Mouse (Mus musculus): ENCODE results near the gene Cyp4f18.
"Not testable (repeated sequence)": the region's sequence is repeated elsewhere in the genome, so short reads cannot be mapped to it uniquely, and the experiment has no call there.

Cyp4f18 gene

DNA sequence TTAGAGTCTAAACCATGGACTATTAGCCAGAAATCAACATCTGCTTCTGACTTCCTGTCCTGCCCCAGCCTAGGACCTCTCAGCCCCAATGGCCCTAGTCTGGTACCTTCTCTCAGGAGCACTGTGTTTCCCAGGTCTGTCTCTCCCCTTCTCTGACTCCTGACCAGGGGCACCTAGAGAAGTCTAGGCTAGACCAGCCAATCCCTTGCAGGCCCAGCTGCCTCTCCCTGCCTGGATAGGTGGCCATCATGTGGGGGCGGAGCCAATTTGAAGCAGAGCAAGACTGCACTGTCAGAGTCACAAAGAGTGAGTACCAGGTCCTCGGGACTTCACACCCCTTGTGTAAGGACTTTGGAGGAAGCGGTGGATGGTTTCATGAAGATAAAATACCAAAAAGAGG, at the start of gene Cyp4f18:
Gene Cyp4f18 (minus strand): TSS at position 154 of the 400 bp plus-strand sequence.
- DNase-seq (ENCODE audit: low read depth), result no peak

DNA sequence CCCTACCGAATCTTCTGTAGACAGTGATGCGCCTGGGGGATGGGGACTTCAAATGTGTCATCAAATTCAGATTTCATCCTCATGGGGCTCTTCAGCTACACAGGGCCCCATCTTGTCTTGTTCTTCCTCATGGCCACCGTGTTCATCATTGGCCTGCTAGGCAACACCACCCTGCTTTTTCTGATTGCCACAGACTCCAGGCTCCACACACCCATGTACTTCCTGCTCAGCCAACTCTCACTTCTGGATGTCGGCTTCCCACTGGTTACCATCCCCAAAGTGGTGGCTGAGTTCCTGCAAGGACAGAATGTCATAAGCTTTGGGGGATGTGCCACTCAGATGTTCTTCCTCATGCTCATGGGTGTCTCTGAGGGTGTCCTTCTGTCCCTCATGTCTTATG, 48.2 kb upstream of the Cyp4f18 start:
- DNase-seq (ENCODE audit: low read depth), result not testable (repeated sequence)

DNA sequence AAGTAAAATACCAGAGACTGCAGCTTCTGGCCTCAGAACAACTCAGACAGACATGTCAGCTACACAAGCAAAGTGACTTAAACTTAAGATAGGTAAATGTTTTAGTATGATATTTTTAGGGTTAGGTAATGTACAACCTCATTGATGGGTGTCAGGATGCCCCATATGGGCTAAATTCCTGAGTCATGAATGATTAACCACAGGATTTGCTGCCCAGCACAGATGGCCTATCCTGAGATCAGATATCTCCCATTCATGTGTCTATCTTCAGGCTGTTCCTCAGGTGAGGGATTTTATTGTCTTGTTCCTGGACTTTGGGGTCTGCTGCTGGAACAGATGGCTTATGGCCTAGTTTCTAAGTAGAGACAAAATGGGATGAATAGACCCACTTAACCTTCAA, 45.2 kb upstream of the Cyp4f18 start:
- DNase-seq (ENCODE audit: low read depth), result not testable (repeated sequence)

DNA sequence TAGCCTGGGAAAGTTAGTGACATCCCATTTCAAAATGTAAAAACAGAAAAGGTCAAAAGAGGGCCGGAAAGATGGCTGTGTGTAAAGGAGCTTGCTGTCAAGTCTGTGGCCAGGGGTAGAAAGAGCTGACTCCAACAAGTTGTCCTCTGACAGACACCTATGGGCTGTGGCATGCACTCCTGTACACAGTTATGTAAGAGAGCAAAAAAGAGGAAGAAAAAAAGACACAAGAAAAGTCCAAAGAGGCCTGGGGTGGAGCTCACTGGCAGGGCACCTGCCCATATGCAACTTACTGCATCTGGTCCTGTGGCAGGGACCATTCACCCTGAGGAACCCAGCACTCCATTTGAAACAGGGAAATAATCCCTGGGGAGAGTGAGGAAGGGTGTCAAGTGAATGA, 33.1 kb upstream of the Cyp4f18 start:
- DNase-seq (ENCODE audit: low read depth), result no peak

DNA sequence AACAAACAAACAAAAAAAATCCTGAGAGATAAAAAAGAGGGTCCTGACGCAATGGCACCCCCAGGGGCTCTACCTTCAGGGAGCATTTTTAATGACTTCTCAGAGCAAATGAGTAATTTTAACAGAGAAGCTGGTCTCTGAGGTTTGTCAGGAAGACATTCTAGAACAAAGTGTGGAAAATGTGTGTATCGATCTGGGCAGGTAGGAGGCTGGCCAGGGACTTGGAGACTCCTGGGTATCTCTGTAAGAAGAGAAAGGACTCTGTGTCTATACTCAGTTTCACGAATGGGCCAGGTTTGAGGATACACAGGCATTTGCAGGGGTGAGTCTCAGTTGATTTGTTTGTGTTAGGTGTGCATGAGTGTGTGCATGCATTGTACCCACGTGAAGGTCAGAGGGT, 31.5 kb upstream of the Cyp4f18 start, which contains the start of gene Olfr372:
Gene Olfr372 (plus strand): TSS at position 301 of the 400 bp plus-strand sequence.
- not testable (repeated sequence) for DNase-seq (ENCODE audit: low read depth)

DNA sequence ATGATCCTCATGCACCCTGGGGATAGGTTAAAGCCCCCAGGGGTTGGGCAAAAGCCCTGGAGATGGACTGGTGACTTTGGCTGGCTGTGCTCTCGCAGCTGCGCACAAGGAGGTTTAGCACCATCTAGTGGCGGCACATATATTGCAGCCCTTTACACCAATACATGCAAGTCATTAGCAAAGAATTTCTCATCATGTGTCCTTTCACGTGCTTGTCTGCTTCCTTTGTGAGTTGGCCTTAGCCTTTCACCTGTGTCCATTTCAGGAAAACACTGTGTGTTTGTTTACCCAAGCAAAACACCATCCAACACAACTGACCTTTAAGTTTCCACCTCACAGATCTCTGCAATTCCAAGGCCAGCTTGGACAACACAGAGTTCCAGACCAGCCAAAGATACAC, 23.5 kb upstream of the Cyp4f18 start:
- not testable (repeated sequence) for DNase-seq (ENCODE audit: low read depth)

DNA sequence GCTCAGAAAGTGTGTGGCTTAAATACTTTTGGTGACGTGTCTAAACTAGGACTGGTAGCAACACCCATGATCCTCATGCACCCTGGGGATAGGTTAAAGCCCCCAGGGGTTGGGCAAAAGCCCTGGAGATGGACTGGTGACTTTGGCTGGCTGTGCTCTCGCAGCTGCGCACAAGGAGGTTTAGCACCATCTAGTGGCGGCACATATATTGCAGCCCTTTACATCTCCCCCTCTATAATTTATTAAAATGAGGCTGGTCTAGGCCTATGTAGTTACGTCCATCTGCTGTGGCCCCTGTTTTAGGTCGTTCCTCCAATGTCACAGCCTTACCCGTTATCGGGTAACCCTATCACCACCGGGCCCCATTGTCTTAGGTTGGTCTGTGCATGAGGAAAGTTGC, 15.5 kb upstream of the Cyp4f18 start:
- DNase-seq (ENCODE audit: low read depth), result not testable (repeated sequence)

DNA sequence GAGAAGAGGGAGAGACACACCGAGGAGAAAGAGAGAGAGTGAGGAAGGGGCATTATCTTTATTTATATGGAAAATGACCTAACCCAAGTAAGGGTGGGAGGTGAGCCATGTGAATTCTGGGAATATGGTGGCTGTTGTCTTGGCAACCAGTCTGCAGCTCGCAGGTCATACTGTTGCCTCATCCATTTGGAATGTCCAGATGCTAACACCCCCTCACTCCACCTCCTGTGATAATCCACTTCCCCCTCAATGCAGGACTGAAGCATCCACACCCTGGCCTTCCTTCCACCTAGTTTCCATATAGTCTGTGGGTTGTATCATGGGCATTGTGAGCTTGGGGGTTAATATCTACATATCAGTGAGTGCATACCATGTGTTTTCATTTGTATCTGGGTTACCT, 10.4 kb upstream of the Cyp4f18 start:
- no peak for DNase-seq (ENCODE audit: low read depth)

DNA sequence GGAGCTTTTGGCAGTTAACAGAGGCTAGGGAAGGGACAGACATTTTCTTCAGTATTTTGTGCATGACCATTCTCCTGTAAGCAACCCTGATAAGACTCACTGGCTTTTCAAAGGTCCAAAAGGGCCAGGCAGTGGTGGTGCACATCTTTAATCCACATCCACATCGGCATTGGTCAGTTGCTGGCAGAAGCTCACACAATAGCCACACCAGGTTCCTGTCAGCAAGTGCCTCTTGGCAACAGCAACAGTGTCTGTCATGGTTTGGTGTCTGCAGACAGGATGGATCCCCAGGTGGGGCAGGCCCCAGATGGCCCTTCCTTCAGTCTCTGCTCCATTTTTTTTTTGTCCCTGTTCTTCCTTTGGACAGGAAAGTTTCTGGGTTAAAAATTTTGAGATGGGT, 9.6 kb upstream of the Cyp4f18 start:
- DNase-seq (ENCODE audit: low read depth), result not testable (repeated sequence)

DNA sequence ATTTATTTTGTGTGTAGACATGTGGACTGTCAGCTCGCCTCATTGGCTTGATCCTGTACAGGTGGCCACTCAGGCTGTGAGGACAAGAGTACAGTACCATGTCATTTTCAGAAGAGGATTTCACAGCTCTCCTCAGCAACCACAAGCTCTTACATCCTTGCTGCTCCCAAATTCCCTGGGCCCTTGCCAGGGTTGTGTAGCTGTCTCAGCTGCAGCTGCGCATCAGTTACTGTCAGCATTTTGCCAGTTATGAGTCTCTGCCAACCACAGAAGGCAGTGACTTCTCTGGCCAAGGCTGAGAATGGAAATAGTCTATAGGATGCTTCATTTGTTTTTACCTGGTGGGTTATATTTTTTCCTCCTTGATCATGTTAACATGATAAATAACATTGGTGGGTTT, 8.7 kb upstream of the Cyp4f18 start:
- no peak for DNase-seq (ENCODE audit: low read depth)

DNA sequence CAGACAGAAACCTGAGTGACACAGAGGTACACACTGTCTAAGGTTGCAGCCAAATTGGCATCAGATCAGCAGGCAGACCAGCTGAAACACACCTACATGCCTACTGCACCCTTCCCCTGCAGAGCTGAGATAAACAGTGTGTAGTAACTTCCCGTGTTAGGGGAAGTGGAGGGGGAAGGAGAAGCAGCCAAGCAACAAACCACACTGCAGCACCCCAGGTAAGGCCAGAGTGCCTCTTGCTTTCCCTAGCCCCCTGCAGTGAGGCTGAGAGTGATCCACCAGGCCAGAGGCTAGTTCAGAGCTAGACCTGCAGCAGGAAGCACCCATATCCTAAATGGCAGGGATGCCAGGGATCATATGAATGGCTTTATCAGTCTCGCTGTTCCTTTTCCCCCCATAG, 7.9 kb upstream of the Cyp4f18 start:
- not testable (repeated sequence) for DNase-seq (ENCODE audit: low read depth)

DNA sequence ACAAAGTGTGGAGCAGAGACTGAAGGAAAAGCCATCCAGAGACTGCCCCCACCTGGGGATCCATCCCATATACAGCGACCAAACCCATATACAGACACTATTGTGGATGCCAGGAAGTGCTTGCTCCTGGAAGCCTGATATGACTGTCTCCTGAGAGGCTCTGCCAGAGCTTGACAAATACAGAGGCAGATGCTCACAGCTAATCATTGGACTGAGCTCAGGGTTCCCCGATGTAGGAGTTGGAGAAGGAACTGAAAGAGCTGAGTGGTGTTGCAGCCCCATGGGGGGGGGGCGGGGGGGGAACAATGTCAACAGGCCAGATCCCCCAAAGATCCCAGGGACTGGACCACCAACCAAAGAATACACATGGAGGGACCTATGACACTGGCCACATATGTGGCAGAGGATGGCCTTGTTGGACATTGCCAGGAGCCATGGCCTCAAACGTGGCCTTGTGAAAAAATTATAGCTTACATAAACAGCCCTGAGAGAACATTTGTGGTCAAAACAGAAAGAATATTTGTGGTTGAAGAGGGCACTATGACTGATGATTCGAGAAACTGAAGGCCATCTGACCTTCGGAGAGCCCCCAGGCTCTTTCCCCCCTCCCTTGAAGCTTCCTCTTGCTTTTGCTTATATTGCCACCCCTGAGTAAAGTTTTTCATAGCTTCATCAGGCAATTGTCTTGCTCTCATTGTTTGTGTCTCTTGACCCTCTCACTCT, 4.2 kb upstream of the Cyp4f18 start:
- DNase-seq (ENCODE audit: low read depth), result not testable (repeated sequence)

DNA sequence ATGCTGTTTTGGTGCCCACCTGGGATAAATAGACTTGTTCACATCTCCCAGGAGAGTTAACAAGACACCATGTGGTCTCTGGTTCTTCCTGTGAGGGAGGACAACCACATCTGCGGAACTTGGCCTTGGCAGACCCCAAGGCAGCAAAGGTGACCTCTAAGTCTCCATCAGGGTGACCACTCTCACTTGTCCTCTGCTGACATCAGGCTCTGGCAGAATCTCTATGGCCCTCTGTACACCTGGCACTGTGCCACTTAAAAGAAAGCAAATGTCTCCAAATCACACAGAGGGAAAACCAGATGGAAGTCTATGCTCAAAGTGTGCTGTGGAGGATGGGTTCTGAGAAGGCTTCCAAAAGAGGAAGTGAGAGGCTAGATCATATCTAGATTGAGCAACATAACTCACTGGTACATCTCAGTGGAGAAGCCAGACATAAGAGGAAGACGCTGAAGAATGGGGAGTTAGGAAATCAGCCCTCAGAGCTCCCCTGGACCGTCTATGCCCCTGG, 1.2 kb downstream of the Cyp4f18 start:
- no peak for DNase-seq (ENCODE audit: low read depth)

DNA sequence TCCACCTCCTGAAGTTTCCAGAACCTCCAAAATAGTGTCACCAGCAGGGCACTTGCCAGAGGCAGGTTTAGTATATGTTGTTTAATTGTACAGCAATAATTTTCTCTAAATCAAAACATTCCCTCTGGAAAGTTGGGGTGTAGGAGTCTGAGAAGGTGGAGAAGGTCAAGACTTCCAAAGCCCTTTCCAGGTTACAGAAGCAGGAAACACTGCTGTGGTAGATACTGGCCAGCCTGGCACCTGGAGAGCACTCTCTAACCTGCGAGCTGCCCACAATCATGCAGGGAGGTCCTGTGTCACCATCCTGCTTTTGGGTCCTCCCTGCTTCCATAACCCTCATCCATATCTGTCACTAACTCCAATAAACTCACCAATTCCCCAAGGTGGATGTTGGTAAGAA, 2.7 kb downstream of the Cyp4f18 start:
- no peak for DNase-seq (ENCODE audit: low read depth)

DNA sequence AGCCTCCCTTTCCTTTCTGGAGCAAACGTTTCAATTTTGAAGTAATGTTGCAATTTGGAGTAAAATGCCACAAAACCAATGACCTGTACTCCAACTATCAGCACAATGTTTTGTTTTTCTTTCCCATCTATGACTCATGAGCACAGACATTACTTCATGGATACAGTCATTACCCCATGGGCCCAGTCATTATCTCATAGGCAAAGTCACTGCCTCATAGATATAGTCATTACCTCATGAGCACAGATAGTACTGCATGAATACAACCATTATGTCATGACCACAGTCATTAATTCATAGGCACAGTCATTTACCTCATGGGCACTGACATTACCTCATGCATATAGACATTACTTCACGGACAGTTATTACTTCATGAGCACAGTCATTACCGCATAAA, 3.5 kb downstream of the Cyp4f18 start:
- DNase-seq (ENCODE audit: low read depth), result peak; percentile 9

DNA sequence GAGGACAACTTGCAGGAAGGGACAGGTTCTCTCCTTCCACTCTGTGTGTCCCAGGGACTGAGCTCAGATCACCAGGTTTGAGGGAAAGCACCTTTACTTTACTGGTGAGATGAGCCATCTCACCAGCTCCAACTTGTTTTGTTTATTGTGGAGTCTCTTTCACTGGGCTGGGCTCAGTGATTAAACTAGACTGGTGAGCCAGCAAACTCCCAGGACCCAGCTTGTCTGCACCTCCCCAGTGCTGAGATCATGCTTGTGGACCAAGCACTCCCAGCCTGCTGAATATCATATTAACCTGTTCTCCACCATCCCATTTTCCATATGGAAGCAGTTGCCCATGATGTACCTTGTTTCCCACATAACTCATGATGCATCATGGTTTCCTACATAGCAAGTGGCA, 6.5 kb downstream of the Cyp4f18 start:
- no peak for DNase-seq (ENCODE audit: low read depth)

DNA sequence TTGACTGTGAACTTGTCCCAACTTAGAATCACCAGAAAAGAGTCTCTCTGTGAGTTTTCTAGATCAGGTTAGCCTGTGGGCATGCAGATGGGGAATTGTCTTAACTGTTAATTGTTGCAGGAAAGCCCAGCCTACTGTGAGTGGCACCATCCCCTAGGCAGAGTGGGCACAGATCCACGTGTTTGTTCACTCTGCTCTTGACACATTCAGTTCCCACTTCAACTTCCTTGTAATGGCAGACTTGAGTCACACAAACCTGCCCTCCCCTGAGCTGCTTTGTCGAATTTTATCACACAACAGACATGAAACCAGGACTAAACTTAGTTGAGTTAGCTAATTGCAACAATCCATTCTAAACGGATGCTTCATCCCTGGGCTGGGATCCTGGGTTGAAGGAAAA, 9.2 kb downstream of the Cyp4f18 start:
- DNase-seq (ENCODE audit: low read depth), result no peak

DNA sequence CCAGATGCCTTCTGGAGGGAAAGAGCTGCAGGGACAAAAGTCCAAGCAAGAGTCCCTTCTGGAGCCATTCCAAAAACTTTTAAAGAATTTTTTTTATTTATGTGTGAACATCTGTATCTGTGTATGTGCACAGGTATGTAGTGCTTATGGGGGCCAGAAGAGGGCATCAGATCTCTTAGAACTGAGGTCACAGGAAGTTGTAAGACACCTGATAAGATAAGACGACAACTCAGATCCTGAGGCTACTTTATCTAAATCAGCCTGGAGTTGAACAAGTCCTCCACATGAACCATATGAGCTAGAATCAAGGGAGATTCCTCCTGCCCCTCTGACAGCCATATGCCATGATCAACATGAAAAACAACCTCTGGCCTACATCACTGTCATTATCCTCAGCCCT, 10.0 kb downstream of the Cyp4f18 start:
- DNase-seq (ENCODE audit: low read depth), result no peak

DNA sequence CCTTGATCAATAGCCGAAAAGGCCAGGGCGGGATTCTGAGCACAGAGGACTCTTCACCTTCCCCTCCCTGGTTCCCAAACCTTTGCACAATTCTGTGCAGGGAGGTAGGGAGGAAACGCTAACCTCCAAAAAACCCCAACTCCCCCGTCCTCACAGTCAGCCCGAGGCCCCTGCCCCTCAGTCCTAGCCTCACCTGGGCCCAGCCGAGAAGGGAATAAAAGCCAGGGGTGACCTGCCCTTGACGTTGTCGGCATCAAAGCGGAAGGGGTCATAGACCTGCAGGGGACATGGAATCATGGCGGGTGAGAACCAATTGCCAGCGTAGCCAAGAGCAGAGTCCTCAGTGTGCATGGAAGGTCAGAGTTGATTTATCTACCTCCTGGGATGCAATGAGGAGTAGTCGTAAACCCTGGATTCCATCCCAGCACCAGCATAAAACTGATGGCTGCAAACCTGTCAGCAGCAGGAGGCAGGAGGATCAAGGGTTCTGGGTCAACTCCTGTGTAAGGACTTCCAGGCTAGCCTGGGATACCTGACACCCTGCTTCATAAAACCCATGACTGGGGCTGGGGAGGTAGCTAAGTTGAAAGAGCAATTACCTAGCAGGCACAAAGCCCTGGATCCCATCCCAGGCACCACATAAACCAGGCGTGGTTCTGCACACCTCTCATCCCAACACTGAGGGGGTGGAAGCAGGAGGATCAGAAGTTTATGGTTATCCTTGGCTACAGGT, 20.4 kb downstream of the Cyp4f18 start:
- no peak for DNase-seq (ENCODE audit: low read depth)

DNA sequence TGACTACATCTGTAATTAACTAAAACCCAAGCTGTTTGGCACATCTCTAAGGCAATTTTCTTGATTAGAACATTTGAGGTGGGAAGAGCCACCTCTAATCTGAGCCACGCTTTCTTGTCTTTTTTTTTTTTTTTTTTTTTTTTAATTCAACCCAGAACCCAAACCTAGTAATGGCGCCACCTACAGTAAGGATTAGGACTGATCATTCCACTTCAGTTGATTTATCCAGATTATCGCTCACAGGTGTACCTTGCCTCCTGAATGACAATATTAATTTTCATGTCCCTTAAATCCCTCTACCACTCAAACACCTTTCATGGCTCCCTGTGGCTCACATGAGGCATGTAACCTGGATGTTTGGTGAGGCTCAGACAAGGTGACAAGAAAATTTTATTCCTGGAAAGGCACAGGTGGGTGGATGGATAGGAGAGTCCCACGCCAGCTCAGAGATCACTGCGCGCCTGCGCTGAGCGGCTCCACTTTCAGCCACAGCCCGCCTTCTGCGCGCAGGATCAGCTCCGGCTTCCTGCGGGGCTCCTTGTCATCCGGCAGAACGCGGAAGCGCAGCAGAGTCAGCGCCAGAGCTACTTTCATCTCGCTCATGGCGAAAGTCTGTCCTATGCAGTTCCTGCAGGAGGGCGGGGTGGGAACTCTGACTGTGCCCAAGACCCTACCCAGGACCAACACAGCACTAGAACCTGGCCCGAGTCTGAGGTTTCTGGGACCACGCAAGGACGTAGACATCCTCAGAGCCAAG, 21.1 kb downstream of the Cyp4f18 start:
- no peak for DNase-seq (ENCODE audit: low read depth)

DNA sequence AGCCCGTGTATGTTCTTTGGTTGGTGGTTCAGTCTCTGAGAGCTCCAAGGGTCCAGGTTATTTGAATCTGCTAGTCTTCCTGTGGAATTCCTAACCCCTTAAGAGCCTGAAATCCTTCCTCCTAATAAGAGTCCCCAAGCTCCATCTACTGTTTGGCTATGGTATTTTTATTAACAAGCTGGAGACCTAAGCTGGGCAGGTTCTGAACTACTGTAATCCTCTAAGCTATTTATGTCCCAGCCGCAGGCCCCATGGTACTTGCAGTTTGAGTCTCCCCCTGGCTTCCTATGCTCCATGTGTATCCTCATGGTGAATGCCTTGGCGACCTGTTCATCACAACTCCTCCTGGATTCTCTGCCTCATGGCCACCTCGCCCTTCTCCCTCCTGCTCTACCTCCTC, 24.8 kb downstream of the Cyp4f18 start:
- no peak for DNase-seq (ENCODE audit: low read depth)

DNA sequence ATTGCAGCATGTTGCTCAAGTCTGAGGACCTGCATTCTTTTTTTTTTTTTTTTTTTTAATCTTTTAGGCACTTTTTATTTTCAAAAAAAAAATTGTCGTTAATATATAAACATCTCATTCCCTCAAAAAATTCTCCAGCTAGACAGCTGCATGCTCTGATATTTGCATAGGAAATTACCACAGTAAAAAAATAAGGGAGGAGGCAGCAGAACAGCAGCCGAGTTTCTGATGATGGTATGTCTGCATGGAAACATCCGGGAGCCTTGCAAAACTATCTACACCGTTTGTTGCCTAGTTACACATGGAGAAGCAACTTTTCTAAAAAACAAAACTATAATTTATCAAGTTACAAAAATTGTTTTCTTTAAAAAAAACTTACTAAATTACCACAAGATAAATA, 28.0 kb downstream of the Cyp4f18 start:
- no peak for DNase-seq (ENCODE audit: low read depth)

DNA sequence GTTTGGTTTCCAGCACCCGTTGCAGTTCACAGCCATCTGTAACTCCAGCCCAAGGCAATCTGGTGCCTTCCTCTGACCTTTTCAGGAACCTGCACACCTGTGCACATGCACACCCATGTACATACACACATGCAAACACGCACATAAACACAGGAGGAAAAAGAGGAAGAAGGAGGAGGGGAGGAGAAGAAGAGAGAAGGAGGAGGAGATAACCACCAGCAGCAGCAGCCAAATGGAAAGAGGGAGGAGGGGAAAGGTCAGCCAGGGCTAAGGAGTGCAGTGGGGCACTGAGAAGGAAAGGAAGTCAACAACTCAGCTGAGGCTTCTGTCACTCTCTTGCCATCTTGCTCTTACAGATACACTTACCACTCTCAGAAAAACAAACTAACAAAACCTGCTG, 28.4 kb downstream of the Cyp4f18 start:
- no peak for DNase-seq (ENCODE audit: low read depth)

Data from fibroblast of lung, adult 2 months (primary cell).